Mouse (Mus musculus) ES-CJ7 (cell line): ENCODE measurements at regions not wholly inside any gene's neighbourhood (a gene's known extent, or its start where the extent isn't known, plus 50 kb on each side); places are given as distances from the start of the nearest gene placed in this dataset.

Source experiments
- DNase-seq: peaks from one replicate; pipeline ENCODE4 v3.0.0; 2011; ENCODE audit warnings: low read depth, low spot score

- no peak for DNase-seq
These were observed 172.0 kb downstream of the Dcdc2c start for GRCm38 (mm10) chr12:28380203-28380602.

GRCm38 (mm10) chr12:28377968-28378367 is 174.2 kb downstream of the Dcdc2c start:
- DNase-seq, result no peak

GRCm38 (mm10) chr12:28377373-28377772 is 174.8 kb downstream of the Dcdc2c start:
- no peak for DNase-seq

- DNase-seq, result no peak
These were observed 175.4 kb downstream of the Dcdc2c start for GRCm38 (mm10) chr12:28376770-28377169.

DNA sequence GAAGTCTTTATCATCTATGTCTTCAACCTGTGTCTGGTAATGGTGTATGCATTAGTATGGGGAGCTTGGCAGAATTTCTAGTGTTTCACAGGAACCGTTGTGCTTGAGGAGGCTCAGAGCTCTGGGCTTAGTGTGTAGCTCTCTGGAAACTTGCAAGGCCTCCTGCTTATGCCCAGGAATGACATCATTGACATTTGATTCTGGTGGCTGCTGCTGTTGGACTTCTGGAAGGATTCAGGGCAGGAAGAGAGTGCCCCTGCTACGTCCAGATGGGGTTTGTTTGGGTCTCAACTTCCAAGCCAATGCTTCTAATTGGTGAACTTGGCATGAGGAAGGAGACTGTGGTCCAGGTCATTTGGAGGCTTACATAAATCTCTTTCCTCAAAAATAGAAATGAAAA is 186.9 kb downstream of the Dcdc2c start:
- no peak for DNase-seq

GRCm38 (mm10) chr12:28358737-28359333 is 193.4 kb downstream of the Dcdc2c start:
- DNase-seq, result no peak

GRCm38 (mm10) chr12:28357764-28358163 is 194.4 kb downstream of the Dcdc2c start:
- DNase-seq, result no peak

DNA sequence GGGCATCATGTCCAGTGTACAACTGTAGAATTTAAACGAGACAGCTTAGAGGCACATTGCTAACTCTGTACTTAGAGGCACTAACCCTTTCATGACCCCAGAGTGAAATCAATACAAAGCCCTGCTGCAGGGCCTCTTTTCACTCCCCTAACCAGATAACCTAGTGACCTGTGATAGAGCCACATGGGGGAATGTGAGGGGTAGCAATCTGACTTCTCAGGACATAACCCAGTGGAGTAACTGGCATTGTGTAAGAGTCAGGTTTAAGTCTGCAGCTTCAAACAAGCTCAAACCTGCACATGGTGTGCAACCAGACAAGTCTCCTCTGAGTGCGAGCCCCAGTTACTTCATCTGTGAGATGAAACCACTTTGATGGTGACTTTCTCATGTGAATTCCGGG is 199.1 kb downstream of the Dcdc2c start:
- DNase-seq, result no peak

DNA sequence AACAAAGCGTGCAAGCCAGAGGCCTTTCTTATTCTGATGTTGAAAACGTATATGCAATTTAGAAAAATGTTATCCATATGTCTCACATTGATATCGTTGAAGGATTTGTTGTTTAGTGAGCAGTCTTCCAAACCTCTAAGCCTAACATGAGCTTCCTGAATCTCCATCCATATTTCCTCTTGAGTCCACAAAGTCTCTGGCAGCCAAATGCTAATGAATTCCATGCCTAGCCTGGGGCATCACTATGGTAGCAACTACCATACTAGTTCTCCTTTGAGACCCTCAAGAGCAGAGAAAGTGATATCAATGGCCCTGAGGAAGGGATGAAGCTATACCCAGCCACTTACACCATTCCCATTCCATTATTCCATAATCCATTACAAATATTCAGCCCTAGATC is 199.6 kb downstream of the Dcdc2c start:
- DNase-seq, result no peak

- DNase-seq, result no peak
These were observed 209.5 kb downstream of the Dcdc2c start for GRCm38 (mm10) chr12:28342735-28343134.

DNA sequence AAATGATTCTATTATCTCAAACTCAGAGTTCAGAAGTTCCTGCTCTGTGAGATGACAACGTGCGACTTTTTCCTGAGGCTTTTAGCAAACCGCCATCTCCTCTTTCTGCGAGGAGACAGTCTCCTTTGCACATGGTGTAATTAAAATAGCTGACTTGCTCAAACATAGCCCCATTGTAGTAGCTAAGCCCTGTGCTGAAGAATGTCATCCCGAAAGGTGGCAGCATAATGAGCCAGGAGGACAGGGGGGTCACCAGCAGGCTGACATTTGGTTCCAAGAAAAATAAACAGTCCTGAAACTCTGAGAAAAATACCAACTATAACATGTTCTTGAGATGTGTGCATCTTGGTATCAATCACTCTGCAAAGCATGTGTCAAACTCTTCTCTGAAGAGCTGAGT is 219.6 kb downstream of the Dcdc2c start:
- DNase-seq, result no peak

- DNase-seq, result no peak
These were observed 220.4 kb downstream of the Dcdc2c start for GRCm38 (mm10) chr12:28331843-28332242.

- no peak for DNase-seq
These were observed 228.5 kb downstream of the Dcdc2c start for GRCm38 (mm10) chr12:28323659-28324058.

DNA sequence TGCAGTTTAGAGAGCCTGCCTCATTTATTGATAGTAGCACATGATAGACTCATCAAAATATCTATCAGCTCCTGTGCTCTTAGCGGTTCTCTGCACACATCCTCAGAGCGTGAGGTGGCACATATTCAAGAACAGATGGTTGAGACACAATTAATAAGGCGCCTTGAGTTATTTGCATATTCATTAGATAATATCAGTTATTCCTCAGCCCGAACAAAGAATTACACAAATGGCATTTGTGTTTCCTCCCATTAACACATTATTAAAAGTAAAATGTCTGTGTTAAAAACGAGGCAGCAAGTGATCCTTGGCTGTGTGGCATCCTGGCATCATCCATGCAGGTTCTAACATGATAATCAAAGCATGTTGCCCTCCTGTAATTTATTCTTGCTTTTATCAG is 243.0 kb downstream of the Dcdc2c start:
- DNase-seq, result no peak

DNA sequence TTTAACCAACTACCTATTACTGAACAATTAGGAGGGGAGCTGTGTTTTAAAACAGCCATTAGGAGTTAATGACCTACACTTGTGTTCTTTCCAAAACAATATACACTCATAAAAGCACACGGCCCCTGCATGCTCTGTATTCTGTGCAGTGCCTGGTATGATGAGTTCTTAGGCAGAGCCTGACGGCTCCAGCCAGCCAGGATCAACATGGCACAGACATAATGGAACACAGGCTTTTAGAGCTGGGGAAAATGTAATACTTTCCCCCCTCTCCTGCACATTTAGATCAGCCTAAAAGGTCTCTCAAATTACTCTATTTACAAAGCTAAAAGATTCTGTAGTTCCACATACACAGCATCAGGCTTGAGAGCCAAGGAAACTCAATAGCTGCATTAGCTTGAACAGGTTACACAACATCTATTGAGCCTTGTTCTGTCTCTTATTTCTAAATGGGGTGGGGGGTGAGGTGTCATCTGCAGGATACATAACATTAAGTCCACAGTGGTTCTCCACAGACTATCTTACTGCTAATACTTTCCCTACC is 250.1 kb downstream of the Dcdc2c start:
- no peak for DNase-seq

- no peak for DNase-seq
These were observed 263.8 kb downstream of the Dcdc2c start for GRCm38 (mm10) chr12:28288376-28288896.

GRCm38 (mm10) chr12:28255524-28255923 is 296.7 kb downstream of the Dcdc2c start:
- no peak for DNase-seq

DNA sequence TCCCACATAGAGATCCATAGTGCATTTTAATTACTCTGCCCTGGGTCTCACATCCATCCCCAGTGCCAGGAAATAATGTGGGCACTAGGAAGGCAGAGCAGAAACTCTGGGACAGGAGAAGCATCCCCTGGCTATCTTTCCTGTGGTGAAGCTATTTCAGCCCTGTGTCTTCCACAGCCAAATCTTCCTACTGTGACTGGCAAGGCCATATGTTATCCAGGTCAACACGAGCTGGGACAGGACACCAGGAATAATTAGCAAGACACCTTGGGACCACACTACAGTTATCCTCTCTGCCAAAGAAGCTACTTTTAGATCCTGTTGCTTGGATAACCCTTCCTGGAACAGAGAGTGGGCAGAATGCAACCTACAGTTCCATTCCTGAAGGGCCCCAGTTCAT is 301.7 kb downstream of the Dcdc2c start:
- no peak for DNase-seq

DNA sequence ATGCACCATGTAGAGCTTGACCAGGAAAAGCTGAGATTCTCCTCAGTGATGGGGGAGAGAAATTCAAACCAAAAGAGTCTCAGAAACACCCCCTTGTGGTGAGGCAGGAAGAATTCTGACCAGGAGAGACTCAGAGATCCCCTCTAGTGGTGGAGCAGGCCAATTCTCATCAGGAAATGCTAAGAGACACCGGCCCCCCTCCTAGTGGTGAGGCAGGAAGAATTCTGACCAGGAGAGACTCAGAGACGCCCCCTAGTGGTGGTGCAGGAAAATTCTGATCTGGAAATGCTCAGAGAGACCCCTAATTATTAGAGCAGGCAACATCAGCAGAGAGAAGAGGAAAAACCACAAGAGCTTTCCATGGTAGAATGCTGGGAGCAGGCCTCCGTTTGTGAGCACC is 303.4 kb downstream of the Dcdc2c start:
- DNase-seq, result peak; percentile 57

DNA sequence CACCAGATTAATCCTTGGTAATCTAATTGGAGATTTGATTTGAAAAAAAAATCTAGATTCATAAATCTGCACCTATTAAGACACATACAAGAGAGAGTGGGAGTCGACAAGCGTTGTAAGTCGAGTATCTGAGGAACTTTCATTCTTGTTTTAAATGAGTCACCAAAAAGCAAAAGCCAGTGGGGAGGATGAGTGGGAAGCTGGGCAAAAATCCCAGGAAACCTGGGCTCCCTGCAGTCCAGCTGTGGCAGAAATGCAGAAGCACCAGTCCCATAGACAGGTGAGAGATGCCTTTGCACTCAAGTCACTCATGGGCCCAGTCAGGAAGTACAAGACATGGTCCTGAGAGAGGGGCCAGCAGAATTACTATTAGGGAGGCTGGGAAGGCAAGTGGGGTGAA is 303.9 kb downstream of the Dcdc2c start:
- DNase-seq, result no peak

DNA sequence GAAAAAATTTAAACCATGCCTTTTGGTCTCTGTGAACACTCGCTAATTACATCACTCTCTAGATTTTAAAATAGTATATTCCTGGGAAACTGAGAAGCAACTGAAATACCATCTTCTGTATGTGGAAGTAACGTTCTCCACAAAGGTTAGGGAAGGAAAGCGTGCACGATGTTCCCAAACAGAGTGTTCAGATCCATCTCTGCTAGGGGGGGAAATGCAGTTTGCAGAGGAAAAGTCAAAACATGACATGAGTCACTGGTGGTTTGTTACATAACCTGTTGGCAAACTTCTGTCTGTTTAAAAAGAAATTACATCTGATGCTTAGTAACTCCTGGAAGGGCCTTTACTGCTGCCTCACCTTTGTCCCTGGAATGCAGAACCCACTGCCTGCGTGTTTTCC is 314.2 kb downstream of the Dcdc2c start:
- DNase-seq, result no peak

DNA sequence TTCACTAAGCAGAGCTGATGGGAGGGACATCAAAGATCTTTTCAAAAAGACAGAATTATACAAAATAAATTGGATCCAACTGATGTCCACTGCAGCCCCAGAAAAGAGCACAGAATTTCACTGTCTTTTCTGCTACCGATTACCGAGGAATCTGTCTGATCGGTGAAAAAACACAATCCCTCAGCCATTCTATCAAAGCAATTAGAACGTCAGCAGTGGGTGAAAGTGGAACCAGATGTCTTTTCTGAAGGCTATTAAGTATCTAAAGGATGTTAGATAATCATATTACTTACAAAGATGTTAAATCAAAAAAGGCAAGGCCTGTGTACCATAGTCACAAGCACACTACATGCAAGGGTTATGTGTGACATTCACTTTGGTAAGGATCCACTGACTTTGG is 315.2 kb downstream of the Dcdc2c start:
- DNase-seq, result no peak

- no peak for DNase-seq
These were observed 349.4 kb downstream of the Dcdc2c start for GRCm38 (mm10) chr12:28202847-28203246.

DNA sequence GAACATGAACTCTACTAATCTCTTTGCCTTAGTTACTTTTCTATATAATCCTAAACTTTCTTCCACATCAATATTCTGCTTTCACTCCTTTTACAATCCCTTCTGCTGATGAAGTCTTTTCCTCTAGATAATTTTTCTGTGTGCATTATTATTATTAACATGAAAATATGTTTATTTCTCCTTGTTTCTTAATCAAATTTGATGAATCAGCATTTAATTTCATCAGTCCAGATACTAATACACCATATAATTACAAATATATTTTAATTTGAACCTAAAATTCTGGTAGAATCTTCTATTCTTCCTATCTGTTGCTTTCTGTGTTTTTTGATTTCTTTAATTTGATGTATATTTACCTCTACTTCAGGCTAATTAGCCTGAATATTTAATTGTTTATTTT is 365.5 kb downstream of the Dcdc2c start:
- no peak for DNase-seq
